Mouse (Mus musculus) heart, postnatal 14 days (tissue): ENCODE measurements around the gene Rhox3e. TPM values are rescaled to one million over a fixed set of nuclear protein-coding genes. Genes with fewer than 3 reads are reported as not detected.
"Not testable (repeated sequence)": the region's sequence is repeated elsewhere in the genome, so short reads cannot be mapped to it uniquely, and the experiment has no call there.

Source experiments
- DNase-seq, 2 experiments: peaks; one replicate each; pipeline ENCODE4 v3.0.0; 2021 to 2022
- intact Hi-C: fragments of 180-260 bp; cut with DNase I; formaldehyde crosslinking; loops from one replicate; pipeline ENCODE4 v1.15.1; 2025
- long read RNA-seq, 2 experiments: library from polyadenylated mRNA; stranded (forward); transcript quantifications; one replicate each; pipeline ENCODE4 v2.0.0; 2021
- total RNA-seq, 2 experiments: library from RNA; stranded (reverse); gene quantifications; 2 replicates each; pipeline ENCODE4 v1.2.3; 2021

Rhox3e gene
- not detected for total RNA-seq
- long read RNA-seq, experiment 1: 0 reads
- long read RNA-seq, experiment 2: 0 reads

GRCm38 (mm10) chrX:37541719-37542118 lies at the start of gene Rhox3e:
Gene Rhox3e, plus strand, starts transcription at chrX:37542019.
- intact Hi-C loops, DNase-seq: not testable (repeated sequence)

DNA sequence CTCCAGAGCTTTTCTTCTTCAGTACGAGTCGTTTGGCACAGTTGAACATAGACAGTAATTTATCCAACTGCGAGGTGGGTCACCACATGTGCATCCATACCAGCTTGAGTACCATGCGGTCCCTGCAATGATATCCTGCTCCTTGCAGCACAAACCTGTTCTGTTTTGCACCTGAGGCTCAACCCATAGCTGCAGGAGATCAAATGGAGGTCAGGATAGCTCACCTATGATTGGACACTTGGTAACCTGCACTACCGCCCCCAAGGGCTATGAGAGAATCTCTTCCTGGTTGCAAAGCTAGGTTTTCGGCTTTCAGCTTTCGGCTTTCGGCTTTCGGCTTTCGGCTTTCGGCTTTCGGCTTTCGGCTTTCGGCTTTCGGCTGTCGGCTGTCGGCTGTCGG lies 27.8 kb upstream of the Rhox3e start, which contains the start of gene Rhox4d:
Gene Rhox4d (plus strand): TSS at position 301 of the 400 bp plus-strand sequence.
- intact Hi-C loops, DNase-seq: not testable (repeated sequence)

DNA sequence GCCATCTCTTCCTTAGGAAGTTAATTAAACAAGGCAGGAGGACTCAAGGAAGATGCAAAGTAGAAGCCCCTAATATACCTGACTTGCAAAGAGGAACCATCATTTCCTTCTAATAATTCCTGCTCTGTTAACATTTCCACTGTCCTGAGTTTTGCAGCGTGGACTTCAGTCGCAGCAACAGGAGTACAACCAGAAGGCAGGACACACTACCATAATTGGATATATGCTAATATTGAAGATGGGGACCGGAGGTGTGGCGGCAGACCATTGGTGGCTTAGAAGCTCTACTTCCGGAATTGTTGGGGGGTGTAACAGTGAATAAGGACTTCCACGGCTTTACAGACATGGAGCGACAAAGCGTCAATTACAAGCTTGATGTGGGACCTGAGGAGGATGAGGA lies 11.7 kb upstream of the Rhox3e start, which contains the start of gene Rhox2e:
Gene Rhox2e (plus strand): TSS at position 301 of the 400 bp plus-strand sequence.
- DNase-seq, intact Hi-C loops: not testable (repeated sequence)

DNA sequence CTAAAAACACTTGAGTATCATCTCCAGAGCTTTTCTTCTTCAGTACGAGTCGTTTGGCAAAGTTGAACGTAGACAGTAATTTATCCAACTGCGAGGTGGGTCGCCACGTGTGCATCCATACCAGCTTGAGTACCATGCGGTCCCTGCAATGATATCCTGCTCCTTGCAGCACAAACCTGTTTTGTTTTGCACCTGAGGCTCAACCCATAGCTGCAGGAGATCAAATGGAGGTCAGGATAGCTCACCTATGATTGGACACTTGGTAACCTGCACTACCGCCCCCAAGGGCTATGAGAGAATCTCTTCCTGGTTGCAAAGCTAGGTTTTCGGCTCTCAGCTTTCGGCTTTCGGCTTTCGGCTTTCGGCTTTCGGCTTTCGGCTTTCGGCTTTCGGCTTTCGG lies 15.3 kb downstream of the Rhox3e start, which contains the start of gene Rhox4e:
Gene Rhox4e (plus strand): TSS at position 301 of the 400 bp plus-strand sequence.
- intact Hi-C loops, DNase-seq: not testable (repeated sequence)

DNA sequence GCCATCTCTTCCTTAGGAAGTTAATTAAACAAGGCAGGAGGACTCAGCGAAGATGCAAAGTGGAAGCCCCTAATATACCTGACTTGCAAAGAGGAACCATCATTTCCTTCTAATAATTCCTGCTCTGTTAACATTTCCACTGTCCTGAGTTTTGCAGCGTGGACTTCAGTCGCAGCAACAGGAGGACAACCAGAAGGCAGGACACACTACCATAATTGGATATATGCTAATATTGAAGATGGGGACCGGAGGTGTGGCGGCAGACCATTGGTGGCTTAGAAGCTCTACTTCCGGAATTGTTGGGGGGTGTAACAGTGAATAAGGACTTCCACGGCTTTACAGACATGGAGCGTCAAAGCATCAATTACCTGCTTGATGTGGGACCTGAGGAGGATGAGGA lies 29.3 kb downstream of the Rhox3e start, which contains the start of gene Rhox2f:
Gene Rhox2f (plus strand): TSS at position 301 of the 400 bp plus-strand sequence.
- DNase-seq, intact Hi-C loops: not testable (repeated sequence)

- DNase-seq, intact Hi-C loops: not testable (repeated sequence)
These were observed 30.8 kb downstream of the Rhox3e start for GRCm38 (mm10) chrX:37572638-37573037.

- DNase-seq, intact Hi-C loops: not testable (repeated sequence)
These were observed 38.9 kb downstream of the Rhox3e start, which contains the start of gene Rhox3f for GRCm38 (mm10) chrX:37580692-37581091. Gene Rhox3f, plus strand, starts transcription at chrX:37580992.

Other genes starting within 250 kb of the Rhox3e start
- not detected for gene Rhox3a2, start 162.0 kb upstream of the Rhox3e start, total RNA-seq
- not detected for gene Rhox4a2, start 151.2 kb upstream of the Rhox3e start, total RNA-seq
- gene Rhox2b, start 130.0 kb upstream of the Rhox3e start, total RNA-seq: not detected
- gene Rhox4b, start 109.5 kb upstream of the Rhox3e start, total RNA-seq: not detected
- gene Rhox2c, start 88.3 kb upstream of the Rhox3e start, total RNA-seq: not detected
- gene Rhox3c, start 83.4 kb upstream of the Rhox3e start, total RNA-seq: not detected
- gene Rhox4c, start 61.7 kb upstream of the Rhox3e start, total RNA-seq: not detected
- gene Rhox2d, start 48.6 kb upstream of the Rhox3e start, total RNA-seq: not detected
- gene Rhox4d, start 27.7 kb upstream of the Rhox3e start, total RNA-seq: not detected
- not detected for gene Rhox2e, start 11.6 kb upstream of the Rhox3e start, total RNA-seq
- gene Rhox4e, start 15.4 kb downstream of the Rhox3e start, total RNA-seq: not detected
- not detected for gene Rhox2f, start 29.4 kb downstream of the Rhox3e start, total RNA-seq
- not detected for gene Rhox3f, start 39.0 kb downstream of the Rhox3e start, total RNA-seq
- gene Rhox4f, start 65.7 kb downstream of the Rhox3e start, total RNA-seq: not detected
- gene Rhox3g, start 86.6 kb downstream of the Rhox3e start, total RNA-seq: not detected
- not detected for gene Rhox2g, start 101.5 kb downstream of the Rhox3e start, total RNA-seq
- not detected for gene Rhox4g, start 109.3 kb downstream of the Rhox3e start, total RNA-seq
- gene Rhox3h, start 126.7 kb downstream of the Rhox3e start, total RNA-seq: not detected
- not detected for gene Rhox2h, start 131.3 kb downstream of the Rhox3e start, total RNA-seq